Mouse (Mus musculus) C2C12 (cell line): Measurements from ENCODE around the gene Mrpl21. TPM values are rescaled to one million over a fixed set of nuclear protein-coding genes. Genes with fewer than 3 reads are reported as not detected.

ENCODE experiments used
- H3K27me3 ChIP-seq: one replicate; pipeline ENCODE4 v1.6.1; 2011; ENCODE audit not compliant: control insufficient read depth, insufficient read depth, insufficient read length
- H3K36me3 ChIP-seq: one replicate; pipeline ENCODE4 v1.6.1; 2011; ENCODE audit not compliant: control insufficient read depth, insufficient read depth
- H3K4me3 ChIP-seq: one replicate; pipeline ENCODE4 v1.5.1; 2011; ENCODE audit warnings: mild to moderate bottlenecking, control low read depth; ENCODE audit not compliant: poor library complexity, insufficient read depth, severe bottlenecking
- H3K79me2 ChIP-seq: one replicate; pipeline ENCODE4 v1.6.1; 2011; ENCODE audit not compliant: control insufficient read depth, insufficient read depth
- H3K79me3 ChIP-seq: one replicate; pipeline ENCODE4 v1.6.1; 2011; ENCODE audit warnings: low read depth, control low read depth
- H3ac ChIP-seq: one replicate; pipeline ENCODE3; 2011; ENCODE audit warnings: low read depth; ENCODE audit not compliant: control insufficient read depth, insufficient read length
- CEBPB ChIP-seq: IDR thresholded peaks from one replicate; pipeline ENCODE4 v1.6.1; 2011; ENCODE audit warnings: low read depth, mild to moderate bottlenecking, control low read depth, moderate library complexity
- CTCF ChIP-seq: IDR thresholded peaks from one replicate; pipeline ENCODE4 v1.5.1; 2011; ENCODE audit not compliant: control insufficient read depth, insufficient read depth, insufficient read length
- FOSL1 ChIP-seq: IDR thresholded peaks from one replicate; pipeline ENCODE4 v1.8.0; 2011; ENCODE audit warnings: mild to moderate bottlenecking, low read length; ENCODE audit not compliant: poor library complexity, insufficient read depth, severe bottlenecking
- MAX ChIP-seq: IDR thresholded peaks from one replicate; pipeline ENCODE4 v1.6.1; 2011; ENCODE audit warnings: mild to moderate bottlenecking, control low read depth
- MYOD1 ChIP-seq: IDR thresholded peaks from one replicate; pipeline ENCODE4 v1.6.1; 2011; ENCODE audit warnings: low read depth; ENCODE audit not compliant: control insufficient read depth, insufficient read length
- MYOG ChIP-seq: IDR thresholded peaks from one replicate; pipeline ENCODE4 v1.6.1; 2011; ENCODE audit not compliant: control insufficient read depth, insufficient read length; ENCODE audit errors: extremely low read depth
- USF1 ChIP-seq: IDR thresholded peaks from one replicate; pipeline ENCODE4 v1.6.1; 2011; ENCODE audit warnings: low read depth, mild to moderate bottlenecking, control low read depth, moderate library complexity
- polyA plus RNA-seq: library from polyadenylated mRNA; unstranded; fragments of >200 nt; fragmentation: generic; extraction: Trizol; gene quantifications from one replicate; pipeline ENCODE4 v1.2.1, GENCODE M21; 2012; ENCODE audit warnings: missing spikeins

Mrpl21 gene
- polyA plus RNA-seq, 1 experiment = 86.3 TPM

GRCm38 (mm10) chr19:3289006-3289405 is 6.3 kb downstream of the Mrpl21 start:
- Histone ChIP-seq H3K4me3 (no peak overlapping the region), H3K27me3 (no peaks in the 10 kb centered on the region), H3K36me3 (peaks cover 64% of the 10 kb centered on the region), H3ac (no peak overlapping the region), H3K79me2 (peaks cover 15% of the 10 kb centered on the region), H3K79me3 (peaks cover 3% of the 10 kb centered on the region)
- TF ChIP-seq MAX (no peak), CEBPB (no peak), USF1 (no peak), FOSL1 (no peak)

- Histone ChIP-seq H3K79me3 (no peaks in the 10 kb centered on the region), H3K4me3 (no peak overlapping the region), H3K79me2 (no peaks in the 10 kb centered on the region), H3K36me3 (peaks cover 46% of the 10 kb centered on the region), H3ac (no peak overlapping the region), H3K27me3 (no peaks in the 10 kb centered on the region)
- TF ChIP-seq FOSL1 (no peak), CTCF (peak; percentile 82)
Observed at GRCm38 (mm10) chr19:3292028-3292427, 9.3 kb downstream of the Mrpl21 start.

- Histone ChIP-seq H3K27me3 (no peaks in the 10 kb centered on the region), H3K36me3 (peaks cover 37% of the 10 kb centered on the region), H3K79me2 (no peaks in the 10 kb centered on the region), H3K79me3 (no peaks in the 10 kb centered on the region), H3ac (no peak overlapping the region), H3K4me3 (no peak overlapping the region)
- no peak for TF ChIP-seq USF1
- no peak for TF ChIP-seq CEBPB
- TF ChIP-seq CTCF = no peak
- no peak for TF ChIP-seq FOSL1
- no peak for TF ChIP-seq MYOD1
- no peak for TF ChIP-seq MAX
- no peak for TF ChIP-seq MYOG
Observed at GRCm38 (mm10) chr19:3292993-3293392, 10.3 kb downstream of the Mrpl21 start.

- no peak overlapping the region for H3ac ChIP-seq
- H3K79me2 ChIP-seq = no peaks in the 10 kb centered on the region
- TF ChIP-seq MYOD1 = no peak
- no peak for TF ChIP-seq USF1
- no peak for TF ChIP-seq FOSL1
- TF ChIP-seq CTCF = no peak
- no peak for TF ChIP-seq CEBPB
- TF ChIP-seq MAX = no peak
- TF ChIP-seq MYOG = no peak
- H3K36me3 ChIP-seq = peaks cover 16% of the 10 kb centered on the region
- no peak overlapping the region for H3K4me3 ChIP-seq
- no peaks in the 10 kb centered on the region for H3K79me3 ChIP-seq
- no peaks in the 10 kb centered on the region for H3K27me3 ChIP-seq
Observed at GRCm38 (mm10) chr19:3295245-3295644, 12.5 kb downstream of the Mrpl21 start.

GRCm38 (mm10) chr19:3297034-3297433 is 14.3 kb downstream of the Mrpl21 start:
- no peak for TF ChIP-seq MYOD1
- TF ChIP-seq MYOG = no peak
- TF ChIP-seq MAX = no peak
- no peak for TF ChIP-seq FOSL1
- no peak for TF ChIP-seq CTCF
- TF ChIP-seq CEBPB = no peak
- TF ChIP-seq USF1 = no peak
- Histone ChIP-seq H3K79me3 (peaks cover 2% of the 10 kb centered on the region), H3K79me2 (no peaks in the 10 kb centered on the region), H3K27me3 (no peaks in the 10 kb centered on the region), H3K4me3 (no peak overlapping the region), H3K36me3 (no peaks in the 10 kb centered on the region), H3ac (no peak overlapping the region)

GRCm38 (mm10) chr19:3297775-3298174 is 15.1 kb downstream of the Mrpl21 start:
- H3K4me3 ChIP-seq = no peak overlapping the region
- H3K36me3 ChIP-seq = no peaks in the 10 kb centered on the region
- no peaks in the 10 kb centered on the region for H3K27me3 ChIP-seq
- H3K79me2 ChIP-seq = no peaks in the 10 kb centered on the region
- TF ChIP-seq USF1 (no peak), MAX (no peak), CTCF (no peak), MYOD1 (no peak), CEBPB (no peak), MYOG (no peak), FOSL1 (no peak)
- no peak overlapping the region for H3ac ChIP-seq
- H3K79me3 ChIP-seq = peaks cover 2% of the 10 kb centered on the region
